Mouse (Mus musculus) left cerebral cortex, adult 11 months (tissue): ENCODE measurements around the gene Utf1.

ENCODE experiments used
- DNase-seq: peaks from one replicate; pipeline ENCODE4 v3.0.0; 2022; ENCODE audit warnings: low spot score

The Utf1 gene

GRCm38 (mm10) chr7:139972923-139973331, 29.3 kb downstream of the Utf1 start:
- DNase-seq = no peak

DNA sequence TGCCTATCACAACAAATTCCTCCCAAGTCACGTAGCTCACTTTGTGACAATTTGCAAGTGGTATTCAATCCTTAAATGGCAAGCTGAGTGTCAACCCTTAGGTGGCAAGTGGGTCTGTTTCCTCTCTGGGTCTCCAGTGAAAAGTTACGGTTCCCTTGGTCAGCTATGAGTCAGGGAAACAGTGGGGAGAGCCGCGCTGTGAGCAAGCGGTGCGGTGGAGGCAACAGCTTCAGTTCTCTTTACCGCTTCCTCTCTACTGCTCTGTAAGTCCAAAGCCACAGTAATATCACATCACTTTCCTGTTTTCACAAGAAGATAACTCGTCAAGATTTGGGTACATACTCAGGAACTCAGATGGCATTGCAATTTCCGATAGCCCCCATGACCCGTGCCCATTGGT, 30.7 kb downstream of the Utf1 start:
- DNase-seq = no peak

- DNase-seq = no peak
Observed at GRCm38 (mm10) chr7:139975471-139975870, 31.9 kb downstream of the Utf1 start.

GRCm38 (mm10) chr7:139978278-139978892, 34.8 kb downstream of the Utf1 start, which contains the start of gene 6430531B16Rik:
Gene 6430531B16Rik, minus strand, starts transcription at chr7:139978755.
- DNase-seq = peak; percentile 82

- no peak for DNase-seq
Observed at GRCm38 (mm10) chr7:139979011-139979719, 35.6 kb downstream of the Utf1 start.

DNA sequence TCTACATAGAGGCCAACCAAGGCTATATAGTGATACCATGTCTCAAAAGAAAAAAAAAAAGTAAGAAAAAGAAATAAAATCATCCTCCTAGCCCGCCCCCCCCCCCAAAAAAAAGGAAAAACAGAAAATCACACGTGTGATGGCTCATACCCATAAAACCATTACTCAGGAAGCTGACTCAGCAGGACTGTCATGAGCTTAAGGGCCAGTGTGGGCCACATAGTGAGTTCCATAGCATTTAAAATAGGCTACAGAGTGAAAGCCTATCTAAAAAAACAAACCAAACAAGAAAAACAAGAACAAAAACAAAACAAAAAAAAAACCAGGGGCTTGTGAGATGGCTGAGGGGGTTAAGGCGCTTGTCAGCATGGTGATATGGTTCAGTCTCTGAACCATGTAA, 37.2 kb downstream of the Utf1 start:
- no peak for DNase-seq

GRCm38 (mm10) chr7:139982058-139982457, 38.5 kb downstream of the Utf1 start:
- DNase-seq = no peak

DNA sequence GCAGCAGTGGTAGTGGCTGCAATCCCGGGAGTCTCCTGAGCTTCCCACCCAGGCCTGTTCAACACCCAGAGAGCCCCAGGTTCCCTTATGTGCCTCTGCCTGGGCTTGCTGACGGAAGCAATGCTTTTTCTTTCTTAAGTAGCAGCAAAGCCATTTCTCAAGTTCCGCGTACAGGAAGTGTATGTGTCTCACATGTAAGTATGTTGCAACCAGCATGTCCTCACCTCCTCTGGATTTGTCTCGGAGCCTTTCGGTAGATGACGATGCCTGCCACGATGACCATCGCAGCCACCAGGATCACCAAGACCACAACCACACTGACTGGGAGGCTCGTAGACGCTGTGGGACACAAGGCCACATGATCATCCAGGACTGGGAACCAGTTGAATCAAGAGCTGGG, 40.9 kb downstream of the Utf1 start:
- no peak for DNase-seq

- DNase-seq = no peak
Observed at GRCm38 (mm10) chr7:139988272-139988671, 44.7 kb downstream of the Utf1 start.

GRCm38 (mm10) chr7:139990864-139991394, 47.3 kb downstream of the Utf1 start:
- no peak for DNase-seq

DNA sequence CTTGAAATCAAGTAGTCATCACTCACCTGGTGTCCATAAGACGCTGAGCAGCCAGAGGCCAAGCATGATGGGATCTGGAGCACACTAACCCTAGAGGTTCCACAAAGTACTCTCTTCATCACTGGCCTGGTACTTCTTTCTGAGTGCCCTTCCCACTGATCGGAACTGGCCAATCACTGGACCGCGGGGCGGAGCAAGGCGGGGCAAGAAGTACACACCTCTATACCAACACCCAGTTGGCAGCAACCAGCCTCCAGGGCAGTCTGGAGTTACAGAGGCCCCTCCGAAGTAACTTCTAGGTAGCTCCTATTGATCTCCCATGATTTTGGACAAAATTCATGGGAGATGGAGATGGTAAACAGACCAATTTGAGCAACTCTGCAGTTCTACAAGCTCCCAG, 48.8 kb downstream of the Utf1 start, which contains the start of gene Adam8:
TSS of gene Adam8 (minus strand) at position 157 of the 400 bp plus-strand sequence.
- DNase-seq = no peak

- DNase-seq = no peak
Observed at GRCm38 (mm10) chr7:139993532-139993931, 49.9 kb downstream of the Utf1 start.

DNA sequence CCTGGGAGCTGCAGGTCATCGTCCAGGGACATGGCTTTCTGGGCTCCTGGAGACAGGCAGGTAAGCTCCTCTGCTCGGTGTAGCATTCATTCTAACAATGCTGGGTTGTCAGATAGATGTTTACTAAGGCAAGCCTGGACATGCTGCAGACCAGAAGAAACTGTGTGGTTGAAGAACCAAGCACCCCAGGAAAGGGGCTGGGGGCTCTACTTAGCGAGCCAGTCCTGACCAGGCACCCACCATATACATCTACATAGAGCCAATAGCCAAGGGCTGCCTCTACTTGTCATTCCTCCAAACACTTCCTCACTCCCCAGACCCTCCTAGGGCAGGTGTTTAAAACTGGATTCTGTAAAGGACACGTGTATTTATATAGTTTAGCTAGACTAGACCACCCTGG, 50.6 kb downstream of the Utf1 start:
- no peak for DNase-seq

DNA sequence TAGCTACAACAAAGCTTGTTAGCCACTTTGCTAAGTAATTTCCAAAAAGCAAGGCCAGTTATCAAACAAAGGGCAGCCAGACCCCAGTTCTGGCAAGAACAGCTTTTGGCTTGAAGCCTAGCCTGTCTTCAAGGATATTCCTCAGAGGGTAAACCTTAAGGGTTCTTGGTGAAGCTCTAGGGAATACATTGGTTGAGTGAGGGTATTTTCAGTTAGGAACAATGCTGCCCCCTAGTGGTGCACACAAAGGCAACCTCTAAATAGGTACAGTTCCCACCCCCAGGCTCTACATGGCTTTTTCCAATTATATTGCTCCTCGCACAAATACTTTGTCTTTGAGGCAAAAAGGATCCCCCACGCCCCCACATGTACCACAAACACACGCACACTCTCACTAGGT, 51.1 kb downstream of the Utf1 start:
- no peak for DNase-seq
